Mouse (Mus musculus): ENCODE results near the gene Ifnar1.

The Ifnar1 gene

DNA sequence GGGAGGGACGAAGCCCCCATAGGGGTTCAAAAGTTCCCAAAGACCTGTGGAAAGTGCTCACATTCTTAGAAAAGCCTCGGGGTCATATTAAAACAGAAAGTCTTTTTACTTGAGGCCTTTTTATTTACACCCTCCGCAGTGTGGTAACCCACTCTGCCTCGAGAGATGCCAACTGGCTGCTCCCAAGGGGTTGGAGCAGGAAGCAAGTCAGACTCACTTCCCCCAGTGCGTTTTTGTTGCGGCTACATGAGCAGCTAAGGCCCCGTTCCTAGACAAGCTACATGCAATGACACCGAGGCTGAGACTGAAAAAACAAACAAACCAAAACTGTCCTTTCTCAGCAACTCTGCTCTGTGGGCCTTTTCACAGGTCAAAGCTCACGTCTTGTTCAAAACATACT, 53.5 kb downstream of the Ifnar1 start:
- no peak for DNase-seq (ENCODE audit: low read depth, low spot score)

DNA sequence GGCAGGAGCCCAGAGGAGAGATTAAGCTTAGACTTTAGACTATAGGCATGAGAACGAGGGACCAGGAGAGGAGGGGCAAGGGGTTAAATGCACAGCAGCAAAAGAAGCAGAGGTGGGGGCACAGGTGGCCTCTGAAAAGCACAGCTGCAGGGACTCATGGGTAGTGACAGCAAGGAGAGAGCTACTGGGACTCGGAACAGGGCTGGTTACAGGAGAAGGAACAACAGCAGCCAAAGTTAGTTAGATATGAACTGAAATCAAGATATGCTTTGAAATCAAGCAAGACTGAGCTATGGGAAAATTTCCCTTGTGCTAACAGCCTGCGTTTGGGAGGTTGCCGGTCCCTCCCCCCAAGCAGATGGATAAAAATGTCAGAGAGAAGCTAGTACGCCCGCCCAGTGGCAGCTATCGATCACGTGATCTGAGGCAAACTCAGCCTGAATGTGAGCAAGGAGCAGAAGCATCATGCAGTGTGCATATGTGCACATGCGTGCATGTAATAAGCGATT, 56.6 kb downstream of the Ifnar1 start:
- DNase-seq (ENCODE audit: low read depth, low spot score): peak; percentile 70

GRCm38 (mm10) chr16:91543619-91544018, 58.6 kb downstream of the Ifnar1 start:
- no peak for DNase-seq (ENCODE audit: low read depth, low spot score)

DNA sequence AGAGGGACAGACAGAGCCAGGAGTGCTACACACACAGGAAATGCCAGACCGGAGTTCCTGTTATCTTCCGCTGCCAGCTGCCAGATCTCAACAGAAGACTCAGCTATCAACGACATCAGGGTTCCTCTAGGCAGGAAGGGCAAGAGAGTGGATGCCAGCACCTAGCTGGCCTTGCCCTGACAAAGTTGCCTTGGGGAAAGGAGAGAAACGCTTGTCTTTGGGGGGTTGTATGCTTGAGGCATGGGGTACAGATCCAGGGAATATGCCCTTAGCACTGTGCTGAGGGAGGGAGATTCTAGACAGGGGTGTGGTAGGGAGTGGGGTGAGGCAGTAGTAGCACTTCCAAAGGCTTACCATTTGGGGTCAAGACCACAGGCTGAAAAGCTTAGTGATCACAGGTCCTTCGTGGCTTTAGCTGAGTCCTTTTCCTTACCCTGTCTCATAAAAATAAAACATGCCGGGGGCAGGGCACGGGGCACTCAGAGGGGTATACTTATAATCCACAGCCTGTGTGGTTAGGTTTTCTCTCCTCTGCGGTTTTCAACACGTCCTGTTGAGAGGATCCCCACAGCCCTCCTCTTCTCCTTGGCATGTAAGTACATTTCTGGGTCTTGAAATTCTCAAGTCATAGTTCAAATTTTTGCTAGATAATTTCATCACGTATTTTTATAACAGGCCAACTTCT, 60.7 kb downstream of the Ifnar1 start:
- DNase-seq (ENCODE audit: low read depth, low spot score): no peak

- no peak for DNase-seq (ENCODE audit: low read depth, low spot score)
Observed at GRCm38 (mm10) chr16:91546391-91546835, 61.4 kb downstream of the Ifnar1 start.

GRCm38 (mm10) chr16:91546836-91547741, 62.1 kb downstream of the Ifnar1 start, which contains the start of gene Ifngr2:
Ifngr2 (plus strand) TSS chr16:91547072.
- DNase-seq (ENCODE audit: low read depth, low spot score): no peak

DNA sequence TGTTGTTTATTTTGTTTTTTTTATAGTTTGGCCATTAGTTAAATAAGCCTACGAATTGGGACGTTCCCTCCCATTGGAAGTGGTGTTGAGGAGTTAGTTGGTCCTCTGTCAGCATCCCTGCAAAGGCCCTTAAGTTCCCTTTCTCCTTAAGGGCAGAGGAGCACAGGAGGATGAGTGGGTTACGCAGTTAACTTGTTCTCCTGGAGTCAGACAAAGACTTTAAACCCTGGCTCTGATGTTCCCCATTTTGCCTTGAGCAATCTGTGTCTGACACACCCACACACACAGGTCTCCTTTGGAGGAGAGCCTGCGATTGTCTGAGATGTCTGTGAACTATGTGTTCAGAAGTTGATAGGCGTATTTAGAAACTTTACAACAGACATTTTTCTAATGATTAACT, 62.9 kb downstream of the Ifnar1 start:
- no peak for DNase-seq (ENCODE audit: low read depth, low spot score)

DNA sequence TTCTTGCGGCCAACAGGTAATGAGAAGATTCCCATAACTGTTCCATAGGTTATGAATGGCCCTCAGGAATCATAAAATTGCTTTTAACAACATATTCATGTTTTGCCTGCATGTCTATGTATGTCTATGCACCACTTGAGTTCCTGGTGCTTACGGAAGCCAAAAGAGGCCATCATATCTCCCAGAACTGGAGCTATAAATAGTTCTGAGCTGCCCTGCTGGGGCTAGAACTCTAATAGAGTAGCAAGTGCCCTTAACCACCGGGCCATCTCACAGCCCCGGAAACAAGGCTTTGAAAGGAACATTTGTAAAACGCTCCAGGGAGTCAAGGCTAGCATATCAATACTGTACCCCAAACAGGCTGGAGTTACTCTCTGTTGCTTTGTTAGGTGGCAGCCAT, 63.5 kb downstream of the Ifnar1 start:
- no peak for DNase-seq (ENCODE audit: low read depth, low spot score)

DNA sequence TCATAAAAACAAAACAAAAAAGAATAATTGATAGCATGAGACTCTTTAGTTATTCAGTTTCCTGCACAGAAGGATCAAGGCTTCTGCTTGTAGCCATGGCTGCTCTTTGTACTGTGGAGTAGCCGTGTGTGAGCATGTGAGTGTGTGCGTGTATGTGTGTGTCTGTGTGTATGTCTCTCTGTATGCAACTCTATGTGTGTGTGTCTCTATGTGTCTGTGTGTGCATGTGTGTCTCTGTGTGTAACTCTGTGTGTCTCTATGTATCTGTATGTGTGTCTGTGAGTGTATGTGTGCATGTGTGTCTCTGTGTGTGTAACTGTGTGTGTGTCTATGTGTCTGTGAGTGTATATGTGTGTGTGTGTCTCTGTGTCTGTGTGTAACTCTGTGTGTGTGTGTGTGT, 64.0 kb downstream of the Ifnar1 start:
- DNase-seq (ENCODE audit: low read depth, low spot score): no peak

GRCm38 (mm10) chr16:91549616-91550015, 64.6 kb downstream of the Ifnar1 start:
- no peak for DNase-seq (ENCODE audit: low read depth, low spot score)

DNA sequence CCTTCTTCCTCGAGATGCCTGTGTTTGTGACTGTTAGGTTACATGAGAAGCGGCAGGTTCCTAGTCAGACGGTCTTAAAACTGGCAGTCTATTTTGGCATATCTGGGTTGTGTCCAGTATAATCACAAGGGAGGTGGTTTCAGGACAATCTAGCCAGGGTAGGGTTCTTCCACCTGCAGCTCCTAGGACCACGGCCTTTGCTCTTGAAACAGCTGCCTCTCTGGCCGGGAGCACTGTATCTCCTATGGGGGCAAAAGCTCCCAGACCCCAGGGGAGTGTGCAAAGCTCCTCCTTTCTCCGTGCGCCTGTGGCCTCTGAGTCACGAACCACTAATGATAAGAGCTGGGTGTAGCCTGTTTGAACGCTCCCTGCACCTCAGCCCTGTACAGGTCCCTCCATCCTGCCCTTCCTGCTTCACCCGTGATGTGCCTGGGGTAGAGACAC, 66.1 kb downstream of the Ifnar1 start:
- DNase-seq (ENCODE audit: low read depth, low spot score): no peak

DNA sequence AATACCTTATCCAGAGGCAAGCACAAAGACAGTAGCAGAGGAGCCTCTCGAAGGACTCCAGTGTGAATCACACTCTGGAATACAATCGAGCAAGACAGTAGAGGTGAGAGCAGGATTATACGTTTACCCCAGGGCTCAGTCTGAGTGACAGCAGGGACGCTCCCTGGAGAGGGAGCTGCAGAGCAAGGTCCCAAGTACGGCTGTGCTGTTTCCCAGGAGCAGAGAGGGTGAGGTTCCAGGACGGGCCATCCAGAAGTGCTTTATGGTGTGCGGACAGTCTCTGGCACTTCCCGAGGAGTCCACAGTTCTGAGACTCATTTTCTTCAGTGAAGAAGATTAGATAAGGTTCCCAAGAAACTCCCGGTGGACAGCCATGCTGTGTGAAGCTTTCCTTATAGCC, 67.0 kb downstream of the Ifnar1 start:
- no peak for DNase-seq (ENCODE audit: low read depth, low spot score)

- DNase-seq (ENCODE audit: low read depth, low spot score): no peak
Observed at GRCm38 (mm10) chr16:91553625-91554024, 68.6 kb downstream of the Ifnar1 start.

DNA sequence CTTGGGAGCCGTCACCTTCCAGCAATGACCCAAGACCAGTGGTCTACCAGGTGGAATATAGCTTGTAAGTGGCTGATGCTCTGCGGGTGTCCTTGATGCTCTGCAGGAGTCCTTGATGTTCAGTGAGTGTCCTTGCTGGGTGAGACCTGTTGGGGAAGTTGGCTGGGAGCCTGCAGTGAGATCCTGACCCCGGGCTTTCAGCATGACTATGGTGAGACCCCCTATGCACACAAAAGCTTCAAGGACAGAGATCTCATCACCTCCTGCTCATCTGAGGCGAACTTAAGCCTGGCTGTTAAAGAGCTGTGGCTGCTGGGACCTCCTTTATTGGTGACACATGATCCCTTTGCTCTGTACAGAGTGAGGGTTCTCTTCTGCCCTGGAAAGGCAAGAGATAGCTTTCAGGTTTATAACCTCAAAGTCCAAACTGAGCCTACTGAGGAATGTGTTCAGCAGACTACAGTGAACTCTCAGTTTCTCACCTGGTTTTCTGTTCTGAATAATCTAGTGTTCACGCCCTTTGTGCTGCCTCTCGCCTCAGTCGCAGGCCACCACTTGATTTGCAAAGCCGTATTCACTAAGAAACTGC, 70.1 kb downstream of the Ifnar1 start:
- no peak for DNase-seq (ENCODE audit: low read depth, low spot score)

DNA sequence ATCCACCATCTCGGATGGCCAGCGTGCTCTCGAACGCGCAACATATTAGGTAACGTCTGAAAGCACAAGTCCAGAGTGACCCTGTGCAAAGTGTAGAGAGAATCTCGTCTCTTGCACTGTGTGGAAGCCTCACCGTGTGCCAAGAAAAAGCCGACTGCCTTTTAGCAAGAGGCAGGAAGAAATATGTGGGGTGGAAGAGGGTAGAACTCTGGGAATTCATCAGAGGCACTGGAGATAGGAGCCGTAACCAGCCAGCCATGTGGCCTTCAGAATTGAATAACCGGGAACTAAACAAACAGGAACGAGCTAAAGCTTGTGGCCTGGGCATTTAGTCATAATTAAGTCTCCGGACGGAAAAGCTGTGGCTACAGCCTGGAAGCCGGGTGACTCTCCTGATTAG, 71.6 kb downstream of the Ifnar1 start:
- DNase-seq (ENCODE audit: low read depth, low spot score): no peak

All from telencephalon, adult 2 months (tissue).